Mouse (Mus musculus): ENCODE data around the gene Arsg. TPM values are rescaled to one million over a fixed set of nuclear protein-coding genes. Genes with fewer than 3 reads are reported as not detected.
A peak's percentile ranks its signal among the peaks of the same experiment; 100 is the strongest.

Arsg gene
- polyA plus RNA-seq, 1 experiment = 1.5 TPM

DNA sequence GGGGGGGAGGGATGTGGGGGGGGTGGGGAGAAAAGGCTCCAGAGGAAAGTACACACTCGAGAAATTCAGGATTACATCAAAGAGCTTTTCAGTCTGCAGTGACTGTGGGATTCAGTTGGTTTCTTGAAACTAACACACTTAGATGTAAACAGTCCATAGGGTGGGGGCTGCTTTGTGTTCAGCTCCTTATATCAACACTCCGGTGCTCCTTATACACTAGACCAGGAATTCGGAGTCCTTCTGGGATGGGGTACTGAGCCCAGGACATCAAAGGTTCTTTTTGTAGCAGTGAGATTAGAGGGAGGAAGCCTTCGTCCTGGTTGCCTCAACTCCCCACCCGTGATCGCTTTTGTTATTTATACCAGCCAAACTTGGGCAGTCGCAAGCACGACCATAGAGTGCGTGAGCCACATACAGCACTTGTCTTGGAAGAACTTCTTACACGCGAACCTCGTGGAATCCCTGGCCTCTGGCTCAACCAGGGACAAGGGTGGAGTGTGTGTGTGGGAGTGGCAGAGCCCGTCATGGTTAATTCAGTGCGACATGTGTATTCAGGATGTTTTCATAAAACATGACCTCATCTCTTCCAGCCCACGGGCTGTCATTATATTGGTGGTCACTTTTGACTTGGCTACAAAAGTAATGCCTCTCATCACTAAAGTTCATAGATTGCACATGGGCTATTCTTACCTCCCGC is 73.3 kb downstream of the Arsg start:
- TF ChIP-seq POLR2A (IDR thresholded peaks at IDR 0.05; ENCODE audit: borderline replicate concordance, control insufficient read depth, low read depth, low read length) = no peak
- no peak for TF ChIP-seq CTCF (IDR thresholded peaks at IDR 0.05; ENCODE audit: control insufficient read depth, insufficient read depth, low read length)
- 82% methylated on average over 16 of the region's 16 CpGs for WGBS
- Histone ChIP-seq H3K4me1 (ENCODE audit: control insufficient read depth, insufficient read depth, low read length) (no peaks in the 10 kb centered on the region; the same call in none of the 2 replicates), H3K4me3 (replicated peaks; ENCODE audit: control insufficient read depth, low read depth, low read length) (no peak overlapping the region), H3K27ac (ENCODE audit: control insufficient read depth, insufficient read depth, low read depth, low read length, poor library complexity) (no peak overlapping the region)

DNA sequence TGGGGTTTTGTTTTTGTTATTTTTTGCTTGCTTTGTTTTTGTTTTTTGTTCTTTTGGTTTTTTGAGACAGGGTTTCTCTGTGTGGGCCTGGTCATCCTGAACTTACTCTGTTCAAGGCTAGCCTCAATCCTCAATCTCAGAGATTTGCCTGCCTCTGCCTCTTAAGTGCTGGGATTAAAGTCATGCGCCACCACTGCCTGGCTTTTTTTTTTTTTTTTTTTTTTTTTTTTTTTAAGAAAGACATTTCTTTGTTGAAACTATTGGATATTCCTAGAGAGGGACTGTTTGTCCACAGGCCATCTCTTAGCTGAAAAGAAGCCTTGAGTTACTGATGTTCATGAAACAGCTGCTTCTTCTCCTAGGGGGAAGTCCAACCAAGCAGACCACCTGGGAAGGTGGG is 74.5 kb downstream of the Arsg start:
- Histone ChIP-seq H3K27ac (ENCODE audit: control insufficient read depth, insufficient read depth, low read depth, low read length, poor library complexity) (no peak overlapping the region), H3K4me3 (replicated peaks; ENCODE audit: control insufficient read depth, low read depth, low read length) (no peak overlapping the region), H3K4me1 (ENCODE audit: control insufficient read depth, insufficient read depth, low read length) (no peaks in the 10 kb centered on the region; the same call in none of the 2 replicates)
- no peak for TF ChIP-seq CTCF (IDR thresholded peaks at IDR 0.05; ENCODE audit: control insufficient read depth, insufficient read depth, low read length)
- no peak for TF ChIP-seq POLR2A (IDR thresholded peaks at IDR 0.05; ENCODE audit: borderline replicate concordance, control insufficient read depth, low read depth, low read length)
- 83% methylated on average over 1 of the region's 1 CpGs for WGBS

DNA sequence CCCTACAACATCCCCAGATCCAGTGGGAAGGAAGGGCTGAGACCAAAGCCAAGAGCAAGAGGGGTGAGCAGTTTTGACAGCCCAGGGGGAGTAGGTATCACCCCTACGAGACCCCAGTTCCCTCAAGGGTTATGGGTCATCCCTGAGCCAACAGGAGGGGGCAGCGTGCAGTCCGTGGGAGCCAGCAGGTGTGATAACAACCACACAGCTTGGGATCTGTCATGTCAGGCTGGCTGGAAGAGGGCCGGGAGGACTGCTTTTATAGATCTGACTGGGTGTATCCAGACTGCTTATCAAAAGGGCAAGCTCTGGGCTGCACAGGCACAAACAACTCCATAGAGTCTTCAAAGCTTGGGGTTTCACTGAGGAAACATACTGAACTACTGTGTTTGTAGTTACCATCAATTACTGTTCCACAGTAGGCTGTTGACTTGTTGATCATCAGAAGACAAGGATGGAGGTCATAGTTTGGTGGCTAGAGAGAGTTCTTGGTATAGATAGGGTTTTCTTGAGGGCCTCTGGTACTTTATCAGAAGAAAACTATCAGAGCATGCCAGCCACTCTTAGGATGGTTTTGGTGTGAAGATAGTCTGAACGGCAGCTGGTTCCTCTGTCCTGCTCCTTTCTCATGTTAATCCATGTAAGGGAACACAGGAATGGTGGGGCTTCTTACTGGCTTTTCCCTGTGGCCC is 76.6 kb downstream of the Arsg start:
- H3K4me3 ChIP-seq (replicated peaks; ENCODE audit: control insufficient read depth, low read depth, low read length) = no peak overlapping the region
- no peaks in the 10 kb centered on the region; the same call in none of the 2 replicates for H3K4me1 ChIP-seq (ENCODE audit: control insufficient read depth, insufficient read depth, low read length)
- H3K27ac ChIP-seq (ENCODE audit: control insufficient read depth, insufficient read depth, low read depth, low read length, poor library complexity) = peak overlapping the region; percentile 87
- 58% methylated on average over 5 of the region's 5 CpGs for WGBS
- TF ChIP-seq POLR2A (IDR thresholded peaks at IDR 0.05; ENCODE audit: borderline replicate concordance, control insufficient read depth, low read depth, low read length) = 0 out of 2 replicates have a peak, but pooled peaks have one; percentile 25
- peak; percentile 43; the same call in 1 of the 2 replicates for TF ChIP-seq CTCF (IDR thresholded peaks at IDR 0.05; ENCODE audit: control insufficient read depth, insufficient read depth, low read length)

DNA sequence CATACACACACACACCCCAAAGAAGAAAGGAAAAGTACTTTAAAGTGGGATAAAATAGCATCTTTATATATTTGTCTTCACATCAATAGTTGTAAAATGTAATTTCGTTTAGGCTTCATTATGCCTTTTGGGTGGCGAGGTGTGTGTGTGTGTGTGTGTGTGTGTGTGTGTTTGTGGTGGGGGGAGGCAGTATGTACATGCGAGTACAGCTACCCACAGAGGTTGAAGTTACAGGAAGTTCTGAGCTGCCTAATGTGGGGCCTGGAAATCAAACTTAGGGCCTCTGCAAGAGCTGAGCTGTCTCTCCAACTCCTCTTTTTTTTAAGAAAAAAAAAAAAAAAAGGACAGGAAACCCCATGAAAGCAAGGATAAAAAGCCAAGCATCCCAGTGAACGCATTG is 80.7 kb downstream of the Arsg start:
- Histone ChIP-seq H3K4me1 (ENCODE audit: control insufficient read depth, insufficient read depth, low read length) (peaks cover 1% of the 10 kb centered on the region; the same call in 1 of the 2 replicates), H3K27ac (ENCODE audit: control insufficient read depth, insufficient read depth, low read depth, low read length, poor library complexity) (no peak overlapping the region), H3K4me3 (replicated peaks; ENCODE audit: control insufficient read depth, low read depth, low read length) (no peak overlapping the region)
- 42% methylated on average over 4 of the region's 4 CpGs for WGBS
- TF ChIP-seq CTCF (IDR thresholded peaks at IDR 0.05; ENCODE audit: control insufficient read depth, insufficient read depth, low read length) (no peak), POLR2A (IDR thresholded peaks at IDR 0.05; ENCODE audit: borderline replicate concordance, control insufficient read depth, low read depth, low read length) (no peak)

DNA sequence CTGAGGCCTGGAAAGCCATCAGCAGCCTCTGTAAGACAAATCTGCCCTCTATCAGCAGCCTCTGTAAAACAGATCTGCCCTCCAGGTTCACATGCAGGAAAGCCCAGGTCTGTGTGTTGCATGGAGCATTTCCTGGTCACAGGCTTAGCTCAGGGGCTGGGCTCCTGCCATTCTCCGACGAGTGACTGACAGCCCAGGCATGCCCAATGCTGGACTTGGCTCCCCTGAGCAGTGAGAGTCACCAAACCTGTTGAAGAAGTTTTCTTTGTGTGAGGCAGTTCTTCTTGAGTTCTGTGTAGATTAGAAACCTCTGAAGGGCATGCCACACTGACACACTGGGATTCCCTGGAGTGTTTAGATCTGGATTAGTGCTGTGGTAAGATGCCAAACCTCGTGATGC is 81.3 kb downstream of the Arsg start:
- H3K4me3 ChIP-seq (replicated peaks; ENCODE audit: control insufficient read depth, low read depth, low read length) = no peak overlapping the region
- peak overlapping the region; percentile 45 for H3K27ac ChIP-seq (ENCODE audit: control insufficient read depth, insufficient read depth, low read depth, low read length, poor library complexity)
- peaks cover 1% of the 10 kb centered on the region; the same call in 1 of the 2 replicates for H3K4me1 ChIP-seq (ENCODE audit: control insufficient read depth, insufficient read depth, low read length)
- WGBS = 45% methylated on average over 3 of the region's 3 CpGs
- TF ChIP-seq CTCF (IDR thresholded peaks at IDR 0.05; ENCODE audit: control insufficient read depth, insufficient read depth, low read length) (no peak), POLR2A (IDR thresholded peaks at IDR 0.05; ENCODE audit: borderline replicate concordance, control insufficient read depth, low read depth, low read length) (no peak)

DNA sequence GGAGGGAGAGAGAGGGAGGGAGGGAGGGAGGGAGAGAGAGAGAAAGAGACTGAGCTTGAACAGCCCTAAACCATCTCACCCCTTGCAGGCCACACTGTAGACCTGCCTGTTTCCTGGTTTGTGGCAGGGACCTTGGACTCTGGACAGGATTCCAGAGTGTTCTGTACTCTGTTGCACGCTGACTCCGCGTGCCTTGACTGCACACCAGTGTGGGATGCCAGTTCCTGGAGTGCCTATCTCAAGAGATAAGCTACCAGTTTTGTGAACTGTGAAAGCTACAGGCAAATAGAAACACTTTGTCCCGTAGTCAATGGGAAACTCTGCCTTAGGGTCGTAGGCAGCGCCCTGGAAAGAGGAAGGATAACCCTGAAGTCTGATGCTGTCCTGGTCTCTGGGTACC is 83.0 kb downstream of the Arsg start:
- no peak for TF ChIP-seq POLR2A (IDR thresholded peaks at IDR 0.05; ENCODE audit: borderline replicate concordance, control insufficient read depth, low read depth, low read length)
- no peak for TF ChIP-seq CTCF (IDR thresholded peaks at IDR 0.05; ENCODE audit: control insufficient read depth, insufficient read depth, low read length)
- WGBS = 57% methylated on average over 6 of the region's 6 CpGs
- Histone ChIP-seq H3K27ac (ENCODE audit: control insufficient read depth, insufficient read depth, low read depth, low read length, poor library complexity) (peak overlapping the region; percentile 75), H3K4me1 (ENCODE audit: control insufficient read depth, insufficient read depth, low read length) (peaks cover 1% of the 10 kb centered on the region; the same call in 1 of the 2 replicates), H3K4me3 (replicated peaks; ENCODE audit: control insufficient read depth, low read depth, low read length) (no peak overlapping the region)

DNA sequence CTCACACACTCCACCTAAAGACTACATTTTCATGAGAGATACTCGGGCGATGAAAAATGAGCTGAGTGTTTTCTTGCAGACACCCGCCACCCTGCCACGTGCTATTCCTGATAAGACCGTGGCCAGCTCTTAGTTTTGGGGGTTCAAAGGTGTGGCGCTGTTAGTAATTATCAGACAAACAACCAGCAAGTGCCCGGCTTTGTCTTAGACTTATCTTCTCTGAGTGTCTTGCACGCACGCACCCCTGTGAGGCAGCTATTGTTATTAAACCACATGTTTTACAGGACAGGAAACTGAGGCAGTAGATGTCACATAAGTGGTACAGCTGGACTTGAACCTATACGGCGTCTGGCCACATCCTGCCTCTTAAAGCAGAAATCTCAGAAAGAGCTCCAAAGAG is 84.2 kb downstream of the Arsg start:
- TF ChIP-seq CTCF (IDR thresholded peaks at IDR 0.05; ENCODE audit: control insufficient read depth, insufficient read depth, low read length) (no peak), POLR2A (IDR thresholded peaks at IDR 0.05; ENCODE audit: borderline replicate concordance, control insufficient read depth, low read depth, low read length) (no peak)
- Histone ChIP-seq H3K4me1 (ENCODE audit: control insufficient read depth, insufficient read depth, low read length) (peaks cover 1% of the 10 kb centered on the region; the same call in 1 of the 2 replicates), H3K27ac (ENCODE audit: control insufficient read depth, insufficient read depth, low read depth, low read length, poor library complexity) (peak overlapping the region; percentile 67), H3K4me3 (replicated peaks; ENCODE audit: control insufficient read depth, low read depth, low read length) (no peak overlapping the region)
- 52% methylated on average over 11 of the region's 11 CpGs for WGBS

DNA sequence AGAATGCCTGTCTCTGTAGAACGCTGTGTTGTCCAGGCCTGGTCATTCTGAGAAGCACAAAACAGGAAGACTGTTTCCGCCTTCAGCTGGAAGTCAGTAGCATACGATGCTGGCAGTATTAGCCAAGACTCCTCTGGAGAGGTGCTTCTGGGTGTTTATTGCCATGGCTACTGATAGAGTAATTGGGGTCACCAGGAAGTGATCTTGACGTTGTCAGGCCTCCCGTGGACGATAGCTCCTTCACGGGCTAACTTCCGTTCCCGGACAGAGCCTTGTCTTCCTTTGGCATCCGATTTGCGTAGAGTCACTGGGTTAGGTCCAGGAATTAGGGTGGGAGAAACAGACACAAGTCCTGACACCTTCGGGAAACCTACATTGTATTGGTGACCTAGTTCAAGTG is 86.1 kb downstream of the Arsg start:
- TF ChIP-seq POLR2A (IDR thresholded peaks at IDR 0.05; ENCODE audit: borderline replicate concordance, control insufficient read depth, low read depth, low read length) (no peak), CTCF (IDR thresholded peaks at IDR 0.05; ENCODE audit: control insufficient read depth, insufficient read depth, low read length) (no peak)
- Histone ChIP-seq H3K4me1 (ENCODE audit: control insufficient read depth, insufficient read depth, low read length) (peaks cover 1% of the 10 kb centered on the region; the same call in 1 of the 2 replicates), H3K4me3 (replicated peaks; ENCODE audit: control insufficient read depth, low read depth, low read length) (no peak overlapping the region), H3K27ac (ENCODE audit: control insufficient read depth, insufficient read depth, low read depth, low read length, poor library complexity) (no peak overlapping the region)
- 87% methylated on average over 12 of the region's 12 CpGs for WGBS
